Mouse (Mus musculus) forebrain, embryonic 14.5 days (tissue): ENCODE results near the gene Stx8. TPM values are rescaled to one million over a fixed set of nuclear protein-coding genes. Genes with fewer than 3 reads are reported as not detected.

Experiments
- ATAC-seq: fragments of 200-750 bp; cut with Nextera tagmentation; 2 replicates; pipeline ENCODE4 v1.8.0; 2017; ENCODE audit warnings: mild to moderate bottlenecking, moderate library complexity
- DNase-seq: peaks from one replicate; pipeline ENCODE4 v3.0.0-alpha.2; 2015; ENCODE audit warnings: low spot score
- H3K27ac ChIP-seq: fragments of 300-500 bp; sonication (generic); 2 replicates; pipeline ENCODE4 v1.5.1; 2014; ENCODE audit warnings: low read depth, mild to moderate bottlenecking, control low read depth, low read length, moderate library complexity
- H3K27me3 ChIP-seq: fragments of 300-500 bp; sonication (generic); replicated peaks from 2 replicates; pipeline ENCODE4 v1.6.1; 2014; ENCODE audit warnings: low read length, control low read depth, mixed read lengths; ENCODE audit not compliant: control insufficient read depth, insufficient read depth
- H3K36me3 ChIP-seq: fragments of 300-500 bp; sonication (generic); 2 replicates; pipeline ENCODE4 v1.6.1; 2014; ENCODE audit warnings: low read length, control low read depth; ENCODE audit not compliant: control insufficient read depth, insufficient read depth
- H3K4me1 ChIP-seq: fragments of 300-500 bp; sonication (generic); 2 replicates; pipeline ENCODE4 v1.6.1; 2014; ENCODE audit warnings: antibody characterized with exemption, low read length, control low read depth; ENCODE audit not compliant: control insufficient read depth, insufficient read depth
- H3K4me2 ChIP-seq: fragments of 300-500 bp; sonication (generic); 2 replicates; pipeline ENCODE4 v1.6.1; 2014; ENCODE audit warnings: mild to moderate bottlenecking, control low read depth, low read length
- H3K4me3 ChIP-seq: fragments of 300-500 bp; sonication (generic); 2 replicates; pipeline ENCODE4 v1.5.1; 2014; ENCODE audit warnings: low read depth, low read length, control low read depth
- H3K9ac ChIP-seq: fragments of 300-500 bp; sonication (generic); 2 replicates; pipeline ENCODE4 v1.6.1; 2014; ENCODE audit warnings: mild to moderate bottlenecking, low read length, control low read depth, moderate library complexity
- H3K9me3 ChIP-seq: fragments of 300-500 bp; sonication (generic); replicated peaks from 2 replicates; pipeline ENCODE4 v1.6.1; 2016; ENCODE audit warnings: low read length, control low read depth, mixed read lengths; ENCODE audit not compliant: control insufficient read depth
- WGBS: fragments of 180-500 bp; shearing (Covaris S2); extraction: QIAGEN DNeasy Blood & Tissue Kit; methylation state at CpG from one replicate; pipeline ENCODE4 v1.1.7; 2014; 5-methylcytosine and 5-hydroxymethylcytosine counted together
- polyA plus RNA-seq: library from polyadenylated mRNA; unstranded; fragments of >200 nt; fragmentation: Nextera tagmentation; extraction: Ambion mirVana; gene quantifications from 2 replicates; pipeline ENCODE4 v1.2.1, GENCODE M21; 2014

Stx8 gene
- polyA plus RNA-seq, 1 experiment from 2014 or later: 74.1 TPM

- H3K9ac ChIP-seq: no peak overlapping the region
- H3K4me3 ChIP-seq: no peak overlapping the region
- H3K27me3 ChIP-seq: no peaks in the 10 kb centered on the region
- H3K4me1 ChIP-seq: no peaks in the 10 kb centered on the region
- no peaks in the 10 kb centered on the region for H3K36me3 ChIP-seq
- H3K27ac ChIP-seq: no peak overlapping the region
- DNase-seq (no peak), ATAC-seq (no peak)
- no peak overlapping the region for H3K4me2 ChIP-seq
- no peaks in the 10 kb centered on the region for H3K9me3 ChIP-seq
- 66% methylated on average over 4 of the region's 4 CpGs for WGBS
Observed at GRCm38 (mm10) chr11:68172648-68173045, 206.7 kb downstream of the Stx8 start.

- no peak overlapping the region for H3K27ac ChIP-seq
- DNase-seq (no peak), ATAC-seq (no peak)
- H3K9ac ChIP-seq: no peak overlapping the region
- H3K9me3 ChIP-seq: no peaks in the 10 kb centered on the region
- WGBS: 84% methylated on average over 4 of the region's 4 CpGs
- no peak overlapping the region for H3K4me3 ChIP-seq
- no peak overlapping the region for H3K4me2 ChIP-seq
- H3K27me3 ChIP-seq: no peaks in the 10 kb centered on the region
- no peaks in the 10 kb centered on the region for H3K36me3 ChIP-seq
- H3K4me1 ChIP-seq: no peaks in the 10 kb centered on the region
Observed at GRCm38 (mm10) chr11:68176550-68176949, 210.6 kb downstream of the Stx8 start.

- Histone ChIP-seq H3K9ac (no peak overlapping the region), H3K9me3 (no peaks in the 10 kb centered on the region), H3K27me3 (no peaks in the 10 kb centered on the region), H3K4me3 (no peak overlapping the region), H3K4me1 (no peaks in the 10 kb centered on the region), H3K27ac (no peak overlapping the region), H3K36me3 (no peaks in the 10 kb centered on the region), H3K4me2 (no peak overlapping the region)
- DNase-seq: no peak
- 81% methylated on average over 7 of the region's 7 CpGs for WGBS
- no peak for ATAC-seq
Observed at GRCm38 (mm10) chr11:68177415-68177814, 211.4 kb downstream of the Stx8 start.

GRCm38 (mm10) chr11:68185647-68186046 lies 219.7 kb downstream of the Stx8 start:
- ATAC-seq: no peak
- no peak overlapping the region for H3K4me2 ChIP-seq
- H3K36me3 ChIP-seq: no peaks in the 10 kb centered on the region
- WGBS: 91% methylated on average over 3 of the region's 3 CpGs
- H3K4me3 ChIP-seq: no peak overlapping the region
- H3K9ac ChIP-seq: no peak overlapping the region
- no peaks in the 10 kb centered on the region for H3K4me1 ChIP-seq
- no peaks in the 10 kb centered on the region for H3K27me3 ChIP-seq
- DNase-seq: no peak
- H3K9me3 ChIP-seq: no peaks in the 10 kb centered on the region
- no peak overlapping the region for H3K27ac ChIP-seq

DNA sequence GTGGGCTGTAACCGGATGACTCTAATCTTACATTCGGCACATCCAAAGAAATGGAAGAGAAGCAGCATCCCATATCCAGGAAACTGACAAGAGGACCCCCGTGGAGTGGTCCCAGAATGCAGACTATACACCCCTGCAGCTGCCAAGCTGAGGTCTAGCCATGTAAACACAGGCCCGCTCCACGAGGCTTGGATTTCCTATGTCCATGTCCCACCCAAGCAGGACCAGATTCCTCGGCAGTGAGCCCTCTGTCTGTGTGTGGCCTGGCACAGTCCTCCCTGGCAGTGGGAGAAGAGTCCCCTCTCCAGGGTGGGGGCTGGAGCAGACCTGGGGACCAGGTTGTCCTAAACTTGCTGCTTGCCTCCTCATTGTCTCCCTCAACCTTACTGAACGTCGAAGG lies 221.2 kb downstream of the Stx8 start:
- H3K4me3 ChIP-seq: no peak overlapping the region
- no peak overlapping the region for H3K4me2 ChIP-seq
- ATAC-seq (no peak), DNase-seq (no peak)
- H3K27me3 ChIP-seq: no peaks in the 10 kb centered on the region
- H3K9ac ChIP-seq: no peak overlapping the region
- H3K9me3 ChIP-seq: no peaks in the 10 kb centered on the region
- no peaks in the 10 kb centered on the region for H3K36me3 ChIP-seq
- no peaks in the 10 kb centered on the region for H3K4me1 ChIP-seq
- WGBS: 74% methylated on average over 8 of the region's 8 CpGs
- H3K27ac ChIP-seq: no peak overlapping the region

GRCm38 (mm10) chr11:68188695-68189201 lies 222.8 kb downstream of the Stx8 start:
- H3K27ac ChIP-seq: no peak overlapping the region
- no peaks in the 10 kb centered on the region for H3K4me1 ChIP-seq
- no peaks in the 10 kb centered on the region for H3K27me3 ChIP-seq
- H3K4me2 ChIP-seq: no peak overlapping the region
- no peak overlapping the region for H3K9ac ChIP-seq
- H3K4me3 ChIP-seq: no peak overlapping the region
- DNase-seq (no peak), ATAC-seq (no peak)
- H3K9me3 ChIP-seq: no peaks in the 10 kb centered on the region
- 79% methylated on average over 12 of the region's 12 CpGs for WGBS
- no peaks in the 10 kb centered on the region for H3K36me3 ChIP-seq

GRCm38 (mm10) chr11:68190849-68191248 lies 224.9 kb downstream of the Stx8 start:
- Histone ChIP-seq H3K36me3 (no peaks in the 10 kb centered on the region), H3K27ac (no peak overlapping the region), H3K4me2 (no peak overlapping the region), H3K27me3 (no peaks in the 10 kb centered on the region), H3K4me1 (peaks cover 3% of the 10 kb centered on the region), H3K9me3 (no peaks in the 10 kb centered on the region), H3K4me3 (no peak overlapping the region), H3K9ac (no peak overlapping the region)
- ATAC-seq (no peak), DNase-seq (no peak)
- 85% methylated on average over 5 of the region's 5 CpGs for WGBS

DNA sequence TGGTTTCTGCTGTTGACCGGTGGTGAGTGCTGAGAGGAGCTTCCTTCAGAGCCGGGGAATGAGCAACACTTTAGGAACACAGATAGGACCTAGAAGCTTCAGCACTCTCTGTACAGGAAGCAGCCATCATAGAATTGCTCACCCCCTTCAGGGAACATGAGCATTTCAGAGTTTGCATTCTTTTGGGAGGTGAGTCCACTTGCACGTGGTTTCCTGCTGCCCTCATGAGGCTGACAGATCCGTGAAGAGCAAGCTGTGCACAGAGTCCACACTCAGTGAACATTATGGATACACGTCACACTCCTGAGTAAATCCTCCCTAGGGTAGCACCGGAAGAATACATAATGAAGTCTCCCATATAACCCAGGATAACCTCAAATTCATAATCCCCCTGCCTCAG lies 229.2 kb downstream of the Stx8 start:
- WGBS: 75% methylated on average over 6 of the region's 6 CpGs

GRCm38 (mm10) chr11:68195693-68196176 lies 229.7 kb downstream of the Stx8 start:
- no peak overlapping the region for H3K27ac ChIP-seq
- no peaks in the 10 kb centered on the region for H3K27me3 ChIP-seq
- H3K4me1 ChIP-seq: peaks cover 9% of the 10 kb centered on the region
- no peak overlapping the region for H3K4me3 ChIP-seq
- no peaks in the 10 kb centered on the region for H3K9me3 ChIP-seq
- WGBS: 61% methylated on average over 10 of the region's 10 CpGs
- no peaks in the 10 kb centered on the region for H3K36me3 ChIP-seq
- DNase-seq (no peak), ATAC-seq (no peak)
- no peak overlapping the region for H3K9ac ChIP-seq
- no peak overlapping the region for H3K4me2 ChIP-seq

More for the DNA sequence above, 229.2 kb downstream of the Stx8 start:
- no peak for ATAC-seq
- Histone ChIP-seq H3K4me2 (no peak overlapping the region), H3K27ac (no peak overlapping the region), H3K9me3 (no peaks in the 10 kb centered on the region), H3K4me3 (no peak overlapping the region), H3K36me3 (no peaks in the 10 kb centered on the region), H3K27me3 (no peaks in the 10 kb centered on the region), H3K4me1 (peaks cover 9% of the 10 kb centered on the region), H3K9ac (no peak overlapping the region)
- DNase-seq: no peak
